Mouse (Mus musculus): ENCODE data around the gene Tmem131l. TPM values are rescaled to one million over a fixed set of nuclear protein-coding genes. Genes with fewer than 3 reads are reported as not detected.

The Tmem131l gene
- 23.0 and 27.3 TPM in 2 replicates for polyA plus RNA-seq (2015; fragmentation: Nextera tagmentation; extraction: Ambion mirVana)

DNA sequence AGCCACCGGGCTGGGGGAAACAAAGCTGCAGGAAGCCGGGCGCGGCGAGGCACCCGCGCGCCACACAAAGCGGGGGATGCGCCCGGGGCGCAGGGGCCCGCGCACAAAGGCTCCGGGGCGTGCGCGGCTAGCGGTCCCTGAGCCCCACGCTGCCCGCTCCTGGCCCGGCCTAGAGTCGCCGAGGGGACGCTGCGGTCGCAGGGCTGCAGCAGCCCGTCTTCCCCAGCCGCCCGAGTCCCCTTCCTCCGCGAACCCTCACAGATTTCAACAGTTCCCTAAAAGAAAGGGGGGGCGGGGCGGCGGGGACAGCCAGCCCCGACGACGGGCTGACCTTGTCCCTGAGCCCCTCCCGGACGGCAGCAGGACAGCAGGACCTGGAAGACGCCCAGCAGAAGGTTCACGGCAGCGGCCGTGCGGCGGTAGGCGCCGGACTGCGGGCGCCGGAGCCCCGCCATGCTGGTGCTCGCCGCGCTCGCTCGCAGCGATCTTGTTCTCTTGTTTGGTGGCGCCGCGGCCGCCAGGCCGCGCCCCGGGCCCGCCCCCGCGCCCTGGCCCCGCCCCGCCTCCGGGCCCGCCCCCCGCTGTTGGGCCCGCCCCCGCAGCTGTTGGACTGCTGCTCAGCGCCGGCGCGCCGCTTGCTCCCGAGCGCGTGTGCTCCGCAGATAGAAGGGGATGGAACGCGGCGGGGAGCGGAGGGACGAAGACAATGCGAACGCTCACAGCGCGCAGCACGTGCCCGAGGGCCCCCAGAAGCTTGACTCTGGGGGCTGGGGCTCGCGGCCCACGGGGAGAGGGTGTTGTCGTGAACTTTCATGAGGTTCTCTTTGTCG, at the start of gene Tmem131l:
Gene Tmem131l (minus strand): TSS at position 530 of the 830 bp plus-strand sequence.

Other genes with a start within 250 kb of the Tmem131l start
- gene Tlr2, start 198.4 kb downstream of the Tmem131l start, polyA plus RNA-seq (2015; fragmentation: Nextera tagmentation; extraction: Ambion mirVana), result 2.8 and 3.3 TPM in 2 replicates
- 10.3 and 13.6 TPM in 2 replicates for gene Mnd1, start 115.6 kb upstream of the Tmem131l start, polyA plus RNA-seq (2015; fragmentation: Nextera tagmentation; extraction: Ambion mirVana)
- gene Gm6525, start 133.9 kb upstream of the Tmem131l start, polyA plus RNA-seq (2015; fragmentation: Nextera tagmentation; extraction: Ambion mirVana), result 0.12 and 0.23 TPM in 2 replicates

Data from skeletal muscle tissue, postnatal 0 days (tissue).